21 mouse cellular contexts compared by ENCODE assay signal in the genomic region with DNA sequence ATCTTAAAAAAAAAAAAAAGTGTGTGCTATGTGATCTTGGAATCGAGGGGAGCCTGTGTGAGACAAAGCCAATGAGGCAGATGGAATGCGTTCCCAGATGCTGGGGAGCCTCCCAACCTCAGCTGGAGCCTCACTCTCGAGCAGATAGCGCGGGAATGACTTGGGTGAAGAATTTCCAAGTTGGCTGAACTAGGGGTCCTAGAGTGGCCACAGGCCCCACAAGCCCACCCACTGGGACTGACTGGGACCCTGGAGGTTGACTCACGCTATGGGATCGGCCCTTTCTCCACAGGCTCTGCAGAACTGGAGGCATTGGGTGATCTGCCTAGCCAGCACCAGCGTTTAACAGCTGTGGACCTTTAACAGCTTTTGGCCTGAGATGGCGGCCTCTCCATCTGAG. TPM values are rescaled to one million over a fixed set of nuclear protein-coding genes. Genes with fewer than 3 reads are reported as not detected.
DNase-seq lines count a peak whose midpoint lies in the region; ATAC-seq lines count a peak whose summit lies in the region.
"Had no signal": no experiment of that assay in that cellular context is flagged by ENCODE, and none has a peak within 500 bp of the region (broad histone marks: within the 10 kb centered on the region; RNA-seq: fewer than 3 reads in every experiment).

No protein-coding gene starts in this region.

- no peak overlapping the region for H3K4me2 ChIP-seq in heart, embryonic 12.5 days
- H3K4me2 ChIP-seq in embryonic facial prominence, embryonic 15.5 days (replicated peaks), result no peak overlapping the region
- H3K4me2 ChIP-seq: heart, embryonic 15.5 days; kidney, embryonic 15.5 days; limb, embryonic 12.5 days had no signal

- 67% methylated on average over 9 of the region's 9 CpGs for WGBS in heart, embryonic 12.5 days
- 86% methylated on average over 9 of the region's 9 CpGs for WGBS in embryonic facial prominence, embryonic 10.5 days
- WGBS in embryonic facial prominence, embryonic 15.5 days, result 69% methylated on average over 9 of the region's 9 CpGs

- no peaks in the 10 kb centered on the region for H3K36me3 ChIP-seq in heart, embryonic 12.5 days
- no peaks in the 10 kb centered on the region for H3K36me3 ChIP-seq in embryonic facial prominence, embryonic 10.5 days (replicated peaks)
- no peaks in the 10 kb centered on the region for H3K36me3 ChIP-seq in embryonic facial prominence, embryonic 15.5 days
- H3K36me3 ChIP-seq: forebrain, embryonic 10.5 days; heart, embryonic 15.5 days; hindbrain, embryonic 15.5 days; kidney, embryonic 15.5 days; limb, embryonic 12.5 days; midbrain, embryonic 10.5 days had no signal

- H3K9ac ChIP-seq in heart, embryonic 12.5 days, result no peak overlapping the region
- H3K9ac ChIP-seq in embryonic facial prominence, embryonic 15.5 days, result no peak overlapping the region
- H3K9ac ChIP-seq: heart, embryonic 15.5 days; hindbrain, embryonic 15.5 days; limb, embryonic 12.5 days had no signal

- H3K4me3 ChIP-seq in heart, embryonic 12.5 days, result no peak overlapping the region
- H3K4me3 ChIP-seq in embryonic facial prominence, embryonic 10.5 days, result no peak overlapping the region
- H3K4me3 ChIP-seq in embryonic facial prominence, embryonic 15.5 days (replicated peaks), result no peak overlapping the region
- H3K4me3 ChIP-seq: heart, embryonic 15.5 days; hindbrain, embryonic 15.5 days; kidney, embryonic 15.5 days; limb, embryonic 12.5 days; midbrain, embryonic 10.5 days had no signal

- ATAC-seq in heart, embryonic 12.5 days (ENCODE audit: insufficient number of reproducible peaks, low FRiP score), result no peak
- no peak for ATAC-seq in embryonic facial prominence, embryonic 15.5 days (ENCODE audit: insufficient number of reproducible peaks, low FRiP score, low TSS enrichment, low read depth)
- no peak for ATAC-seq in megakaryocyte-erythroid progenitor cell, adult 5-6 weeks (replicated peaks; ENCODE audit: low FRiP score, low TSS enrichment, poor library complexity, severe bottlenecking)
- ATAC-seq: intestine, embryonic 16.5 days had no signal

- peak; percentile 98 for DNase-seq in heart, adult 11 months
- DNase-seq in embryonic facial prominence, embryonic 10.5 days (ENCODE audit: low spot score), result no peak
- peak; percentile 25 to 44 for DNase-seq in heart, postnatal 36 days
- no peak for DNase-seq in adipocyte (ENCODE audit: low spot score)
- DNase-seq: adrenal gland, postnatal 14 days; cerebellum, adult 11-12 months; cerebellum, postnatal 36 days; lung, postnatal 10 days; thymus, adult 2 months had no signal

- no peak overlapping the region for H3K27ac ChIP-seq in heart, embryonic 12.5 days (ENCODE audit: poor library complexity, severe bottlenecking)
- peak overlapping the region; percentile 59; the same call in 1 of the 2 replicates for H3K27ac ChIP-seq in embryonic facial prominence, embryonic 10.5 days (replicated peaks)
- 0 out of 2 replicates have a peak overlapping the region, but pooled peaks have one; percentile 94 for H3K27ac ChIP-seq in embryonic facial prominence, embryonic 15.5 days (replicated peaks)

- peaks cover 3% of the 10 kb centered on the region; the same call in 1 of the 2 replicates for H3K9me3 ChIP-seq in heart, embryonic 12.5 days (replicated peaks)
- peaks cover 4% of the 10 kb centered on the region; the same call in 1 of the 2 replicates for H3K9me3 ChIP-seq in embryonic facial prominence, embryonic 10.5 days
- H3K9me3 ChIP-seq in embryonic facial prominence, embryonic 15.5 days (replicated peaks), result no peaks in the 10 kb centered on the region
- H3K9me3 ChIP-seq: heart, embryonic 15.5 days; hindbrain, embryonic 15.5 days; kidney, embryonic 15.5 days had no signal

- H3K27me3 ChIP-seq in heart, embryonic 12.5 days (replicated peaks), result 0 out of 2 replicates have a peak, but pooled peaks cover 3% of the 10 kb centered on the region
- H3K27me3 ChIP-seq in embryonic facial prominence, embryonic 10.5 days (replicated peaks; ENCODE audit: low read depth, poor library complexity, severe bottlenecking), result no peaks in the 10 kb centered on the region
- H3K27me3 ChIP-seq in embryonic facial prominence, embryonic 15.5 days, result no peaks in the 10 kb centered on the region
- H3K27me3 ChIP-seq: heart, embryonic 15.5 days; hindbrain, embryonic 15.5 days; kidney, embryonic 15.5 days; limb, embryonic 12.5 days had no signal

- peaks cover 14% of the 10 kb centered on the region for H3K4me1 ChIP-seq in heart, embryonic 12.5 days (replicated peaks)
- H3K4me1 ChIP-seq in embryonic facial prominence, embryonic 10.5 days, result peaks cover 44% of the 10 kb centered on the region
- peaks cover 49% of the 10 kb centered on the region for H3K4me1 ChIP-seq in embryonic facial prominence, embryonic 15.5 days

- intact Hi-C loops in heart, postnatal 36 days (cut with DNase I), result no loop called here

RNA-seq across cellular contexts. Expression of a gene that starts 19.1 kb away (rescaled TPM):
- polyA plus RNA-seq in heart, embryonic 12.5 days (2016; fragmentation: Nextera tagmentation; extraction: Ambion mirVana), result 0.18 and 0.24 TPM in 2 replicates
- polyA plus RNA-seq in embryonic facial prominence, embryonic 10.5 days (2016; fragmentation: Nextera tagmentation; extraction: Ambion mirVana), result 1.8 and 2.0 TPM in 2 replicates
- polyA plus RNA-seq in embryonic facial prominence, embryonic 15.5 days (2015; fragmentation: Nextera tagmentation; extraction: Ambion mirVana), result 6.5 and 6.9 TPM in 2 replicates
- total RNA-seq in heart, postnatal 36 days (2021), result under 1 TPM; 0.35 to 0.44 TPM
- 1.5 and 2.3 TPM in 2 replicates for total RNA-seq in megakaryocyte-erythroid progenitor cell, adult 5-6 weeks (2014; fragmentation: Nextera tagmentation)
- 1.0 and 1.2 TPM in 2 replicates for total RNA-seq in megakaryocyte-erythroid progenitor cell, adult 5-6 weeks (2017)

RNA-seq across cellular contexts. Expression of a gene that starts 21.8 kb away (rescaled TPM):
- polyA plus RNA-seq in heart, embryonic 12.5 days (2016; fragmentation: Nextera tagmentation; extraction: Ambion mirVana), result 5.4 and 5.8 TPM in 2 replicates
- 8.2 and 8.5 TPM in 2 replicates for polyA plus RNA-seq in embryonic facial prominence, embryonic 10.5 days (2016; fragmentation: Nextera tagmentation; extraction: Ambion mirVana)
- polyA plus RNA-seq in embryonic facial prominence, embryonic 15.5 days (2015; fragmentation: Nextera tagmentation; extraction: Ambion mirVana), result 47.8 and 50.7 TPM in 2 replicates
- under 1 TPM; 0.58 to 0.79 TPM for total RNA-seq in heart, postnatal 36 days (2021)
- total RNA-seq in megakaryocyte-erythroid progenitor cell, adult 5-6 weeks (2014; fragmentation: Nextera tagmentation), result not detected in 2 replicates
- not detected in 2 replicates for total RNA-seq in megakaryocyte-erythroid progenitor cell, adult 5-6 weeks (2017)

RNA-seq across cellular contexts. Expression of a gene that starts 34.1 kb away (rescaled TPM):
- 1,041 and 1,045 TPM in 2 replicates for polyA plus RNA-seq in heart, embryonic 12.5 days (2016; fragmentation: Nextera tagmentation; extraction: Ambion mirVana)
- polyA plus RNA-seq in embryonic facial prominence, embryonic 10.5 days (2016; fragmentation: Nextera tagmentation; extraction: Ambion mirVana), result 1,419 and 1,432 TPM in 2 replicates
- 1,311 and 1,540 TPM in 2 replicates for polyA plus RNA-seq in embryonic facial prominence, embryonic 15.5 days (2015; fragmentation: Nextera tagmentation; extraction: Ambion mirVana)
- 100 to 1,000 TPM; 409 to 436 TPM for total RNA-seq in heart, postnatal 36 days (2021)
- 2,414 and 2,637 TPM in 2 replicates for total RNA-seq in megakaryocyte-erythroid progenitor cell, adult 5-6 weeks (2014; fragmentation: Nextera tagmentation)
- 3,345 and 3,531 TPM in 2 replicates for total RNA-seq in megakaryocyte-erythroid progenitor cell, adult 5-6 weeks (2017)

RNA-seq across cellular contexts. Expression of a gene that starts 49.8 kb away (rescaled TPM):
- 2.5 and 2.8 TPM in 2 replicates for polyA plus RNA-seq in heart, embryonic 12.5 days (2016; fragmentation: Nextera tagmentation; extraction: Ambion mirVana)
- 10.5 and 13.0 TPM in 2 replicates for polyA plus RNA-seq in embryonic facial prominence, embryonic 10.5 days (2016; fragmentation: Nextera tagmentation; extraction: Ambion mirVana)
- polyA plus RNA-seq in embryonic facial prominence, embryonic 15.5 days (2015; fragmentation: Nextera tagmentation; extraction: Ambion mirVana), result 14.3 and 18.6 TPM in 2 replicates
- 10 to 100 TPM; 32.3 to 53.6 TPM for total RNA-seq in heart, postnatal 36 days (2021)
- total RNA-seq in megakaryocyte-erythroid progenitor cell, adult 5-6 weeks (2014; fragmentation: Nextera tagmentation), result not detected in 2 replicates
- total RNA-seq in megakaryocyte-erythroid progenitor cell, adult 5-6 weeks (2017), result not detected in 2 replicates
- total RNA-seq: left cerebral cortex, adult 18-20 months had no signal
- polyA plus RNA-seq: neural tube, embryonic 14.5 days had no signal

Comparison
In these comparisons a context has a peak if more than half of its experiments do, and no peak if none do; other contexts are left out.
1. DNase-seq: peak in heart, adult 11 months (single experiment) and heart, postnatal 36 days (2 of 2); none in embryonic facial prominence, embryonic 10.5 days (single experiment) and adipocyte (single experiment).